Mouse (Mus musculus): ENCODE measurements around the gene Pigu. TPM values are rescaled to one million over a fixed set of nuclear protein-coding genes. Genes with fewer than 3 reads are reported as not detected.

Gene Pigu
- total RNA-seq (2021), result 10 to 100 TPM; 19.7 to 24.9 TPM
- long read RNA-seq, experiment 1, transcript Pigu-201 (12 exons, 1,636 nt), result major isoform, 7 of 71 reads
- long read RNA-seq, experiment 1, partial matches to known transcripts, result 9 of 71 reads
- long read RNA-seq, experiment 1, other reads (novel, unspliced or antisense), result 55 of 71 reads
- long read RNA-seq, experiment 2, transcript Pigu-201 (12 exons, 1,636 nt), result major isoform, 6 of 64 reads
- long read RNA-seq, experiment 2, partial matches to known transcripts, result 4 of 64 reads
- long read RNA-seq, experiment 2, other reads (novel, unspliced or antisense), result 54 of 64 reads

DNA sequence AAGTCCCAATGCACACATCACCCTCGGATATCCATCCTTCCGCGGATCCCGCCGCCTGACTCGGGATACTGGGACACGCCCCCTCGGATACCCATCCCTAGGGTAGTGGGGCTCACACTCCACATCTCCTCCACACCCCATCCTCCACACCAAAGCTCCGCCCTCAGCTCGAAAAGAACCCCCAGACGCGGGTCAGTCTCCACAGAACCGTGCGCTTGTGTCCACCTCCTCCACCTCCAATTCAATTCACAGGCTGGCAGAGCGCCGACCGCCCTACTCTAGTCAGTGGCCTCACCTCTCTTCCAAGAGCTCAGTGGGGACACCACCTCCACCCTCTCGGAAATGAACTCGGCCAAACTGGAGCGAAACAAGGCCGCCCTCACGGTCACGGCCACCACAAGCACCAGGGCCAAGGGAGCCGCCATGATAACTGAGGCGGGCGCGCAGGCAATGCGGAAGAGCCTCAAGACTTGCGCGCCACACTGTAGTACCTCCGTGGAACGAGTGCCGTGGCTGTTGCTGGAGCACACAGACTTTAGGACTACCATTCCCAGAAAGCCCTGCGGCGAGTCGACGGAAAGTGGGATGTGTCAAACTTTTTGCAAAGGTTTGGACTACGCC, at the start of gene Pigu:
Gene Pigu (minus strand): TSS at position 460 of the 621 bp plus-strand sequence.
- peak; percentile 90 for DNase-seq

DNA sequence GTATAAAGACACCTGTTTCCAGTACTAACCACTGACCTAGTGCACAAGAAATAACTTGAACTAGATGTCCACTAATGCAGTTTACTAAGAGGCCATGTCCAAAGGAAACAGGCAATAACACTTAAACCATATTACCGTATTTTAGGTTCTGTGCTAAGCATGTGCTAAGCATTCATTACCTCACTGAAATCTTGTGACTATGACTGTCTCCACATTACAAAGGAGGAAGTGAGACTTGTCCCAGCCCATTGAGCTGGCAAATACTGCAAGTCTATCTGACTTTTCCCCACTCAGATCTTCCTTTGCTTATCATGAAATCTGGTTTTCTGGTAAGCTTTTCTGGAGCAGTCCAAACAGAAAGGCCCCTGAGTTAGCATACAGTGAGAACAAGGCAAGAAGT, 47.4 kb upstream of the Pigu start:
- no peak for DNase-seq

- no peak for DNase-seq
Measured at GRCm38 (mm10) chr2:155401926-155402325, 44.7 kb upstream of the Pigu start.

GRCm38 (mm10) chr2:155400276-155400675, 43.0 kb upstream of the Pigu start:
- no peak for DNase-seq

DNA sequence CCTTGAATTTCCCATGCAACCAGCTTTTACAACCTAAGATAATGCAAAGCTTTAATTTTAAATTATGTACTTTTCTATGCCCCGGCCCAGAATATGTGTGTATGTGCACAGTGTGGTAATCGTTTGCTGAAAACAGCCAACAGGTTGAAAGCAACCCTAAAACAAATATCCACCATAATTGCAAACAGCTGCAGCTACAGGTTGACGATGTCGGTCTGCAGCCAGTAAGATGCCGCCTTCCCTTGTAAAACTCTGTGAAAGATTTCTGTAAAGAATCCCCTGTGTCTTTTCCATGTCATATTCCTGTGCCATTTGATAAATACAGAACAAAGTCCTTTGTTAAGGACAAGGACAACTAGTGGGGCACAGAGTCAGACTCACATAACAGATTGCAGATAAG, 37.4 kb upstream of the Pigu start:
- no peak for DNase-seq

- DNase-seq, result peak; percentile 52
Measured at GRCm38 (mm10) chr2:155388573-155388972, 31.3 kb upstream of the Pigu start.

DNA sequence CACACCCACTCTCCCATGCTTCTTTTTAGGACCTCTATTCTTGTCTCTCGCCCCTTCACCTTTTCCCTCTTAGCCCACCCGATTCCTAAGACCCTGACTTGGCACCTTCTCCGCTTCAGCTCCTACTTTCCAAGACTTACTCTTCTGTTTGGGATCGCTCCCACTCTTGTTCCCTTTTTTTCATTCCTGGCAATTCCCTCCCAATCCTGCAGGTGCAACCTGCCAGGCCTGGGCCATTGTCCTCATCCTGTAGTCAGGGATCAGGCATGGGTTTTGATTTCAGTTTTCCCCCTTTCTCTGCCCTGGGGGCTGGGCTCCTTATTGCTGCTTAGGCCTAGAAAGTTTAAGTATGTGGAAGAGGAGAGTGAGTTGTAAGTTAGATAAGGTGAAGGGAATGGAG, 29.8 kb upstream of the Pigu start:
- DNase-seq, result no peak

DNA sequence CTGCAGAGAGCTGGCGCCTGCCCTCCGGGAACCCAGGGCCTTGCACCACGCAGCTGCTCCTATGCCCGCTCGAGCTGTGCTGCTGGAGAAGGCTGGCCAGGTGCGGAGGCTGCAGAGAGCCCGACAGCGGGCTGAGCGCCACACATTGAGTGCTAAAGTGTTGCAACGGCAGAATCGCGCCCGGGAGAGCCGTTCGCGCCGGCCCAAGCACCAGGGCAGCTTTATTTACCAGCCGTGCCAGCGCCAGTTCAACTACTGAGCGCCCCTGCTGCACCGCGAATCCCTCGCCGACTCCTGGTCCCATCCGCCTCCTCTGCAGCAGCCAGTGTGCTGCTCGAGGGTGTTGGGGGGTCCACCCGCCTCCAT, 29.3 kb upstream of the Pigu start:
- peak; percentile 53 for DNase-seq

GRCm38 (mm10) chr2:155385731-155386533, 28.7 kb upstream of the Pigu start:
- no peak for DNase-seq

GRCm38 (mm10) chr2:155385090-155385489, 27.9 kb upstream of the Pigu start:
- peak; percentile 67 for DNase-seq

DNA sequence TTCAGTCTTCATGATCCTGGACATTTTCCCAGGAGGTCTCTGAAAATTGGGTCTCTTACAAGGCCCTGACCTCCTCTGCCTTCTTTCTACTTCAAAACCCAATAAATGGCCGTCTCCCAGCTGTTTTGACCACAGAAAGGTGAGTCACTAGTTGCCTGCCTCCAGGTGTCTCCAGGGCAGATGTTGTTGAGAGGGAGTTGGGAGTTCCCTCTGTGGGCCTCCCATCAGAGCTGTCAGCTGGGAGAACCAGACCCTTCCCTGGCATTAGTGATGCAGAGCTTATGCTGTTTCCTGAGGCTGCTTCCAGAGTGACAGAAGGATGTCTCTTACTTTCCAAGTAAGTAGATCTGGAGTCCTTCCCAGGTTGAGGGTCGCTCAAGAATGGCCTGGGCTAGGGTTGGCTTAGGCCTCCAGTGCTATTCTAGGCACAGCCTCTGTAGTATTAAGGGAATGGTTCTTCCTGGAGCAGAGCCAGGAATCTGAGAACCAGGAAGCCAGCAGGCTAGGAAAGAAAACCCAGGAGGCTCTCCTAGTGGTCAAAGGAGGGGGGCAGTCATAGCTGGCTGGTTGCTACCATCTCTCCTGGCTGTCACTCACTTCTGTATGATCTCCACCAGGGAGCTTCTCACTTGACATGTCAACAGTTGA, 25.7 kb upstream of the Pigu start:
- DNase-seq, result peak; percentile 72

DNA sequence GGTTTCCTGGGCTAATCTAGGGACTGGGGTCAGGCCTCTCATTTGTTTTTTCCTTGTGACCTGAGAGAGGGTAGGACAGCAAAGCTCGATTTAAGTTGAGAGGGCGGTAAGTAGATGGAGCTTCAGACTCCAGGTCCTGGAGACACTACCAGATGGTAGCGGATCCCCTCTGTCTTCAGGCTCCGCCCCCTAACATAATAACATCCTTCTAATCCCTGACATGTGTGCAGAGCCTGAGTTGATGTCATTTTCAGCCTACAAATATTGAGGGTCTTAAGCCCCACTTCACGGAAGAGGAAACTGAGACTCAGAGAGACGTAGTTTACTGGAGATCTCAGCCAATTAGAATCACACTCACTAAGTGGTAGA, 25.1 kb upstream of the Pigu start:
- DNase-seq, result no peak

DNA sequence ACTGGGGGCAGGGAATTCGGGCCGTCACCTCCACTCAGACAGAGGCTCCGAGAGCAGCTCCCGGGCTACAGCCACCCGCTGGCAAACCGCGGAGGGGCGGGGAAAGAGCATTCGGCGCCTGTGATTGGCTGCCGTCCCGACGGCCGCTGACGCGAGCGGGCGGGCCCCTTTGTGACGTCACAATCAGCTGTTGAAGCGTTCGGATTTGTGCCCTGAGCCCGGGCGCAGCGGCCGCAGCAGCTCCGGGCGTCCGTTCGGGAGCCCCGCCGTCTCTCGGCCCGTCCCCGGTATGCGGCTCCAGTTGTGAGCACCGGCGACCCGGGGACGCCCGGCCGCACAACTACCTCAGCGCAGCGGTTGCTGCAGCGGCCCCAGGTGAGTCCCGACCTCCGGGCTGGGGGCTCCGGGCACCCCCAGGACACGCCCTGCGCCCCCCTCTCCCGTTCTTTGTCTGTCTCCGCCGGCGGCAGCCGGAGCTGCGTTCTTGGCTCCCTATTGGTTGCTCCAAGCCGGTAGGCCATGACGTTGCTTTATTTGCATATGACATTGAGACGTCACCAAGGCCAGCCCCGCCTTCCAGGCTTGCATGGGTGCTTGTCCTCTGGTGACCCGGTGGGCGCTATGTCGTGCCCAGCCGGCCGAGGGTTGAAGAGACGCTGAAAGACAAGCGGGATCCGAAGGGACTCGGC, 24.6 kb upstream of the Pigu start:
- DNase-seq, result peak; percentile 97

GRCm38 (mm10) chr2:155381060-155381437, 23.8 kb upstream of the Pigu start:
- no peak for DNase-seq

GRCm38 (mm10) chr2:155380261-155381059, 23.2 kb upstream of the Pigu start, which contains the start of gene Trp53inp2:
Gene Trp53inp2, plus strand, starts transcription at chr2:155381059.
- DNase-seq, result no peak

- no peak for DNase-seq
Measured at GRCm38 (mm10) chr2:155376191-155376590, 19.0 kb upstream of the Pigu start.

- DNase-seq, result no peak
Measured at GRCm38 (mm10) chr2:155374521-155374920, 17.3 kb upstream of the Pigu start.

DNA sequence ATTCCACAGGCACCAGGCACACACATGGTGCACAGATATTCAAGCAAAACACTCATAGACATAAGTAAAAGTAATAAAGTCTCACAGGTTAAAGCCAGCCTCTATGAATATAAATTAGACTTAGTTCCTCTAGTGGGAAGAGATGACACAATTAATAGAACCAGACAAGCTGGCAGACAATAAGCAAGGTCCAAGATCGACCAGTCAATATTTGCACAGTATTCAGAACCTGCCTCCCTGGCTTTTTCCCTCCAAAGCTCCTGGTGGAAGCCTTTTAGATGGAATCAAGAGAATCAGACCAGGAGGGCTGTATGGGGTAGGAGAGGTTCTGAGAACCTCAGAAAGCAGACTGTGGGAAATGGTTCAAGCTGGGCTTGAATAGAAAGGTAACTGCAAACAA, 16.7 kb upstream of the Pigu start:
- DNase-seq, result no peak

- DNase-seq, result no peak
Measured at GRCm38 (mm10) chr2:155373302-155373701, 16.1 kb upstream of the Pigu start.

DNA sequence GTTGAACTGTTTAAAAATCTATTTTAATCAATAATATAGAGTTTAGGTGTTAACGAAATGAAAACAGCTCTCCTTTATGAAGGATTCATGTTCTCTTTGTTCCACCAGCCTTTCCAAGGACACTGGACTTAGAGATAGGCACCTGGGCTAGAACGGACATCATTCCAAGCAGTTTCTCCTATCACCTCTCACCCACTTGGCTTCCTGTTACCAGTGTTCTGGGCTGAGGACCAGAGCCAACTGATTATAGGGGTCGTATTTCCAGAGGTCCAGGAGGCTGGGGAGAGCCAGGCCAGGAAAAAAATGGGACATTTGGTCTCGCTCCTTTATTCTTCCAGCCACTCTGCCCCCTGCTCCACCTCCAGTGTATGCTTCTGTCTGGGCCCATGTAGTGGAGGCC, 15.2 kb upstream of the Pigu start:
- DNase-seq, result no peak

DNA sequence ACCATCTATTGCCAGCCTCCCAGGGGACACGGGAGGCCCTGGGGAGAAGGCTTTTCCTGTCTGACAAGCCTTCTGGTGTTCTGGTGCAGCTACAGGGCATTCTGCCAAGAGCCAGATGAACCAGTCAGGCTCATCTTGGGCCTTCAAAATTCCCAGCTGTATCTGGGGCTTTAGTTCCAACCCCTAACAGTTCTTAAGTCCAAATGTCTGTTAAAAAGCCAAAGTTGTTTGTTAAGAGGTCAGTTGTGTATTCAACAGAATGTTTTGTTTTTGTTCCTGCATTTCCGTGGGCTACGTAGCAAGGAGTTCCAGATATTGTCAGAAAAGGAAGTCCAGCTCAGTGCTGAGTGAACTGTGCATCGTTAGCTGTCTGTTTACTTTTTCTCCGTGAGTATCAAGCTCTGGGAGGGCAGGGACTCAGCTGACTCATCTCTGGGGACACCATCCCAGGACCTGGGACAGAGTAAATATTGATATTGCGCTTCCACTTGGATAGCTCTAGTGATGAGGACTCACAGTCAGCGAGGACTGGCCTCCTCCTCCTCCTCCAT, 12.2 kb upstream of the Pigu start:
- DNase-seq, result peak; percentile 66
